Mouse (Mus musculus) G1E (cell line): ENCODE results near the gene A930002H24Rik.

Experiments used
- CTCF ChIP-seq: IDR thresholded peaks from 2 replicates; pipeline ENCODE4 v1.5.1; 2012; ENCODE audit warnings: low read depth, low read length, inconsistent platforms, mixed read lengths
- POLR2AphosphoS5 ChIP-seq: IDR thresholded peaks from 2 replicates; pipeline ENCODE4 v1.6.1; 2012; ENCODE audit warnings: low read depth, low read length, inconsistent platforms; ENCODE audit not compliant: insufficient replicate concordance

DNA sequence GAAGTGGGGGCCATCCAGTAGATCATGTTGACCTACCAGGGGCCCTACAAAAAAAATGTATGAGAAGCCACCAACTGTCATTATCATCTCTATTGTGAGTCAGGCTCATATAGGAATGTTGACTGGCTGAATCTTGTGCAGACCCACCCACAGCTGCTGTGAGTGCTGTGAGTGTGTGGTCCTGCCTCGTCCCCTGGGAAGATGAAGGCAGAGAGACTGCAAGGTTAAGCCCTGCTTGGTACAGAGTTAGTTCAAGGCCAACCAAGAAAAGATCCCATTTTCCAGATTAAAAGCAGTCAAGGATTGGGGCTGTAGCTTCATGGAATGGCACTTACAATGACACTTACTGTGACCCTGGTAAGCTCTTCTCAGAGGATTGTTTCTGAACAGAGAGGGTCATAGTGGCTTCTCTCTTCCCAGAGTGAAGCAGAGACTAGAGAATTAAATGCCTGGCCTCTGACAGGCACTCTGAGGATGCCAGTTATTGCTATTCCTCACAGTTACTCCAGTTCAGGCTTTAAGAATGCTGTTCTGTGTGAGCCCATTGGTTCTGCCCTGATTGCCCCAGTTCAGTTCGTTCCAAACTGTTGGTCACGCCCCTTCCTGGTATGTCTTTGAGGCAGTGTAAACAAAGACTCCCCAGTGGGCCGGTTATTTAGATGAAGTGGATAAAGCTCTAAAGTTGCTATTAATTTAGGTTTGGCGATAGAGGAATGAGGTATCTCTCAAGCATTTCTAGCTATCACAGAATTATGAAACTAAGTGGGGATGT lies 34.8 kb downstream of the A930002H24Rik start:
- no peak for TF ChIP-seq POLR2AphosphoS5
- no peak for TF ChIP-seq CTCF
